Mouse (Mus musculus) E14TG2a.4 (cell line): ENCODE measurements around the gene Ddx19a.

Experiments
- CTCF ChIP-seq: conservative IDR thresholded peaks from 2 replicates; pipeline ENCODE4 v1.5.1; 2014; ENCODE audit warnings: low read length
- NANOG ChIP-seq: IDR thresholded peaks from 2 replicates; pipeline ENCODE4 v1.6.1; 2014; ENCODE audit warnings: borderline replicate concordance, low read length, mixed read lengths
- POU5F1 ChIP-seq: IDR thresholded peaks from 2 replicates; pipeline ENCODE4 v1.6.1; 2014; ENCODE audit warnings: low read length, borderline replicate concordance

DNA sequence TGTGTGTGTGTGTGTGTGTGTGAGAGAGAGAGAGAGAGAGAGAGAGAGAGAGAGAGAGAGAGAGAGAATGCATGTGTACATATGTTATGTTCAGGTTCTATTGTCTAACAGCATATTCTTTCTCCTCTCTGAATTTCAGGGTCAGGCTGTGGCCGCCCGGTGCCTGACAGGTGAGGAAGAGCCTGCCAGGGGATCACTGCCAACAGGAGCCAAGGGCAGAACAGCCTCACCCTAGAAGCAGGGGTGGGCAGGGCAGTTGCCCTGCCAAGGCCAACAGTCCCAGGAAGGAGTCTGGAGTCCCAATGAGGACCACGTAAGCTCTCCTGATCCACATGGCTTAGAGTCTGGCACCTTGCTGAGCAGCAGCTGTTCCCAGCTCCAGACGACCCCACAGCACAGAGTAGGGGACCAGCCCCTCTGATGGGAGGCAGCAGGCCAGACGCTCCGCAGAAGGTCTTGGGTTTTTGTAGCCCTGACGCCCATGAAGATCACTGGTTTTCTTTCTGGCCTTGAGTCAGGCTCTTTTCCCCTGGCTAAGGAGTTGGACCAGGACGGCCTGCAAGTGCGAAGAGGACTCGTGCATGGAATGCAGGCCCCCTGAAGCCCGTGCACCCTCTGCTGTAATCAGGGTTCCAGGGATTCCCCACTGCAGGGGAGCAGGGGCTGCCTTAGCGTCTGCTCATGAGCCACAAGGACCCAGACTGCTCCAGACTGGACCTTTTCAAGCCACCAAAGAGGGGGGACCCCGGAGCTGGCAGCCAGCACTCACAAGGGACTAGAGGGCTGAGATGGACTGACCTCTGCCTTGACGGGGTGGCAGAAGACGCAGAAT is 40.8 kb downstream of the Ddx19a start:
- no peak for TF ChIP-seq CTCF
- no peak for TF ChIP-seq POU5F1
- TF ChIP-seq NANOG = no peak
